Mouse (Mus musculus) C2C12 (cell line): ENCODE results near the gene Clasp1.

ENCODE experiments used
- CTCF ChIP-seq: IDR thresholded peaks from one replicate; pipeline ENCODE4 v1.5.1; 2011; ENCODE audit not compliant: control insufficient read depth, insufficient read depth, insufficient read length
- MAX ChIP-seq: IDR thresholded peaks from one replicate; pipeline ENCODE4 v1.6.1; 2011; ENCODE audit warnings: mild to moderate bottlenecking, control low read depth
- MYOD1 ChIP-seq: IDR thresholded peaks from one replicate; pipeline ENCODE4 v1.6.1; 2011; ENCODE audit warnings: low read depth; ENCODE audit not compliant: control insufficient read depth, insufficient read length
- MYOG ChIP-seq: IDR thresholded peaks from one replicate; pipeline ENCODE4 v1.6.1; 2011; ENCODE audit not compliant: control insufficient read depth, insufficient read length; ENCODE audit errors: extremely low read depth

- TF ChIP-seq CTCF (no peak), MAX (no peak), MYOG (no peak), MYOD1 (no peak)
These were observed 83.5 kb downstream of the Clasp1 start for GRCm38 (mm10) chr1:118472386-118472785.
